Mouse (Mus musculus) heart, postnatal 0 days (tissue): Measurements from ENCODE around the gene Gm10563.

ENCODE experiments used
- CTCF ChIP-seq: IDR thresholded peaks from 2 replicates; pipeline ENCODE4 v1.5.1; 2016; ENCODE audit warnings: antibody characterized with exemption, control low read depth, low read depth
- EP300 ChIP-seq: IDR thresholded peaks from 2 replicates; pipeline ENCODE4 v1.6.1; 2016; ENCODE audit warnings: antibody characterized with exemption, low read depth

DNA sequence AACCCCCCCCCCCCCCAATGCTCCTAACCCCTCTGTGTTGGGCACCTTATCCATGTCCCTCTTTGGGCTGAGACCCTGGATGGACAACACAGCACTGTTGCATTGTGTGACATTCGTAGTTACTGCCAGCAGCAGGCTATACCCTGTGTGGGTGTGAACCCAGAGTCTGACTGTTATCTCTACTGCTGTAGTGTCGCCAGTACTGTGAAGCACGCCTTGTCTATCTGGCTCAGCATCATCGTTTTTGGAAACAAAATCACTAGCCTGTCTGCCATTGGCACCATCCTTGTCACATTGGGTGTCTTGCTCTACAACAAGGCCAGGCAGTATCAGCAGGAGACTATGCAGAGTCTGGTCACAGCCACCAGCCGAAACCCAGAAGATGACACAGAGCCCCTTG, 26.9 kb downstream of the Gm10563 start:
- TF ChIP-seq CTCF = no peak
- no peak for TF ChIP-seq EP300
